In the genomic region with DNA sequence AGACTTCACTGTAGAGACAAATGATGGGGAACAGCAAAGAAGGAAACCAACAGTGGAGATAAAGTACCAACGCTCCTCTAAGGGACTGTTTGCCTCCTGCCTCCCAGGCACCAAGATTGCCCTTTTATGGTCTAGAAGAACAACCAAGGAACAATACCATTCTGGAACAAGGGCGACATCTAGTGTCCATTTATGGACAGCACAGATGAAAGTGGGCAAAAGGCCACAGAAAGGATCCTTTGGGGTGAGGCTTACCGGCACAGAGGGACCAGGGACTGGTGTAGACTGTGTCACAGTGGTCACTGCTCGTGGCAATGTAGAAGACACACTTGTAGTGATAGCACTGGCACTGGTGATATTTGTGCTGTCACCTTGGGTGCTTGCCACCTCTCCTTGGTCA, we compare ENCODE assay signal across 8 mouse cellular contexts. TPM values are rescaled to one million over a fixed set of nuclear protein-coding genes. Genes with fewer than 3 reads are reported as not detected.
DNase-seq lines count a peak whose midpoint lies in the region; ATAC-seq and TF ChIP-seq lines count a peak whose summit lies in the region.

No protein-coding gene starts in this region.

- 0 out of 4 replicates have a peak, but pooled peaks cover 0 to 3% of the 10 kb centered on the region in 2 experiments for H3K4me1 ChIP-seq in MEL (ENCODE audit: control insufficient read depth in 1 of 2, insufficient read depth in 2 of 2, low read length in 2 of 2)
- H3K4me1 ChIP-seq in kidney, adult 2 months (ENCODE audit: control insufficient read depth, insufficient read depth, low read length), result no peaks in the 10 kb centered on the region
- H3K4me1 ChIP-seq in liver, embryonic 11.5 days (replicated peaks; ENCODE audit: control insufficient read depth, insufficient read depth, low read length), result no peaks in the 10 kb centered on the region

- H3K27ac ChIP-seq in MEL (ENCODE audit: control insufficient read depth, low read depth, low read length), result no peak overlapping the region
- no peak overlapping the region for H3K27ac ChIP-seq in kidney, adult 2 months (ENCODE audit: insufficient read depth, low read depth, low read length)
- H3K27ac ChIP-seq in liver, embryonic 11.5 days (ENCODE audit: low read depth, low read length), result no peak overlapping the region

- TF ChIP-seq CTCF in MEL (IDR thresholded peaks at IDR 0.05 in 2 of 3, conservative IDR thresholded peaks at IDR 0.05 in 1 of 3; ENCODE audit: control insufficient read depth in 1 of 3, insufficient read depth in 1 of 3, low read depth in 2 of 3, low read length in 3 of 3, poor library complexity in 1 of 3, severe bottlenecking in 1 of 3), result peak in 2 of 3 experiments; percentile 63 to 66; a peak in 4 of 6 replicates
- no peak for TF ChIP-seq CTCF in kidney, adult 2 months (conservative IDR thresholded peaks at IDR 0.05; ENCODE audit: insufficient read depth, insufficient read length, low read depth, low read length)

- DNase-seq in 416B (ENCODE audit: low read depth) (peak; percentile 78), MEL (ENCODE audit: low read depth, low spot score) (peak; percentile 67)
- peak; percentile 85 for DNase-seq in cerebellum, adult 9-10 months
- DNase-seq in gastrocnemius, postnatal 25 days, result peak; percentile 14
- peak; percentile 69 for DNase-seq in kidney, adult 2 months
- no peak for DNase-seq in liver, embryonic 11.5 days (ENCODE audit: low spot score)
- peak; percentile 13 to 32 for DNase-seq in monocyte, adult 2 months (ENCODE audit: low read depth in 1 of 2, low spot score in 2 of 2)
- peak; percentile 64 for DNase-seq in thymus, postnatal 0 days (ENCODE audit: low spot score)

- H3K36me3 ChIP-seq in MEL (ENCODE audit: control insufficient read depth in 1 of 2, insufficient read depth in 2 of 2, low read length in 2 of 2), result peaks cover 4 to 10% of the 10 kb centered on the region in 2 experiments
- no peaks in the 10 kb centered on the region; the same call in 1 of the 2 replicates for H3K36me3 ChIP-seq in kidney, adult 2 months (ENCODE audit: control insufficient read depth, insufficient read depth, low read length)
- peaks cover 62% of the 10 kb centered on the region for H3K36me3 ChIP-seq in liver, embryonic 11.5 days (ENCODE audit: control insufficient read depth, insufficient read depth, low read length)

- no peak overlapping the region for H3K4me3 ChIP-seq in MEL (ENCODE audit: control insufficient read depth in 1 of 2, insufficient read depth in 1 of 2, low read depth in 2 of 2, low read length in 2 of 2)
- no peak overlapping the region for H3K4me3 ChIP-seq in kidney, adult 2 months (ENCODE audit: insufficient read depth, low read depth, low read length)
- H3K4me3 ChIP-seq in liver, embryonic 11.5 days (ENCODE audit: low read depth, low read length), result no peak overlapping the region

- WGBS in kidney, adult 2 months, result 7% methylated on average over 4 of the region's 4 CpGs
- WGBS in liver, embryonic 11.5 days, result 37% methylated on average over 4 of the region's 4 CpGs

- no peaks in the 10 kb centered on the region for H3K27me3 ChIP-seq in MEL (ENCODE audit: control insufficient read depth in 1 of 2, insufficient read depth in 2 of 2, low read length in 2 of 2)
- H3K27me3 ChIP-seq in kidney, adult 2 months (replicated peaks; ENCODE audit: control insufficient read depth, insufficient read depth, low read length), result no peaks in the 10 kb centered on the region
- no peaks in the 10 kb centered on the region for H3K27me3 ChIP-seq in liver, embryonic 11.5 days (replicated peaks; ENCODE audit: control insufficient read depth, insufficient read depth, low read length)

- peak in 1 of 2 experiments; percentile 33; a peak in 1 of 4 replicates for TF ChIP-seq POLR2A in MEL (IDR thresholded peaks at IDR 0.05; ENCODE audit: control insufficient read depth in 1 of 2, insufficient read depth in 1 of 2, low read depth in 1 of 2, low read length in 2 of 2, poor library complexity in 1 of 2)
- TF ChIP-seq POLR2A in kidney, adult 2 months (IDR thresholded peaks at IDR 0.05; ENCODE audit: low read depth, low read length), result no peak

- H3K9ac ChIP-seq in MEL (ENCODE audit: control insufficient read depth, low read depth, low read length, poor library complexity, severe bottlenecking), result no peak overlapping the region
- H3K9ac ChIP-seq in liver, embryonic 11.5 days (ENCODE audit: low read depth, low read length), result no peak overlapping the region

- peak; percentile 29; the same call in 1 of the 2 replicates for ATAC-seq in liver, embryonic 11.5 days (replicated peaks; ENCODE audit: low FRiP score)

- H3K9me3 ChIP-seq in MEL (replicated peaks; ENCODE audit: insufficient read depth, low read length), result no peaks in the 10 kb centered on the region
- H3K9me3 ChIP-seq in liver, embryonic 11.5 days (ENCODE audit: control insufficient read depth, low read length), result no peaks in the 10 kb centered on the region

- H3K4me2 ChIP-seq in liver, embryonic 11.5 days, result no peak overlapping the region

- H3K79me2 ChIP-seq in MEL (ENCODE audit: control insufficient read depth, insufficient read depth, low read length, poor library complexity), result no peaks in the 10 kb centered on the region; the same call in 1 of the 2 replicates

- no peak for TF ChIP-seq EP300 in MEL (IDR thresholded peaks at IDR 0.05; ENCODE audit: low read depth in 1 of 2, low read length in 2 of 2)

- peak; percentile 55 for TF ChIP-seq RAD21 in MEL (IDR thresholded peaks at IDR 0.05; ENCODE audit: low read depth, low read length)

TF ChIP-seq in MEL, 35 proteins besides CTCF, POLR2A, EP300 and RAD21:
- TF ChIP-seq SMC3 (IDR thresholded peaks at IDR 0.05; ENCODE audit: low read depth, low read length) (peak; percentile 54), ZC3H11A (IDR thresholded peaks at IDR 0.05; ENCODE audit: low read depth, low read length) (0 out of 2 replicates have a peak, but pooled peaks have one; percentile 7), MAZ (IDR thresholded peaks at IDR 0.05; ENCODE audit: low read depth, low read length) (no peak)

RNA-seq across cellular contexts. Expression of a gene that starts 17.5 kb away (rescaled TPM):
- 53.6 and 60.0 TPM in 2 replicates for total RNA-seq in MEL (2012; rRNA removed)
- polyA plus RNA-seq in MEL (2012; ENCODE audit: insufficient read depth in 1 of 2, insufficient read length in 2 of 2, low read depth in 1 of 2, low replicate concordance in 2 of 2, missing spikeins in 1 of 2), result 100 to 1,000 TPM in 1 of 2 experiments, 10 to 100 TPM in 1; 40.8 to 146 TPM
- total RNA-seq in gastrocnemius, postnatal 25 days (2021), result 10 to 100 TPM; 26.0 to 35.7 TPM
- 34.3 and 37.3 TPM in 2 replicates for polyA plus RNA-seq in kidney, adult 2 months (2012; rRNA removed)
- polyA plus RNA-seq in liver, embryonic 11.5 days (2014; fragmentation: Nextera tagmentation; extraction: Ambion mirVana), result 68.6 and 72.8 TPM in 2 replicates
- polyA plus RNA-seq in thymus, postnatal 0 days (2015; fragmentation: Nextera tagmentation; extraction: Ambion mirVana), result 47.2 and 55.7 TPM in 2 replicates

RNA-seq across cellular contexts. Expression of a gene that starts 18.0 kb away (rescaled TPM):
- total RNA-seq in MEL (2012; rRNA removed), result 18.8 and 22.7 TPM in 2 replicates
- polyA plus RNA-seq in MEL (2012; ENCODE audit: insufficient read depth in 1 of 2, insufficient read length in 2 of 2, low read depth in 1 of 2, low replicate concordance in 2 of 2, missing spikeins in 1 of 2), result 10 to 100 TPM in 1 of 2 experiments, not detected in 1; 38.0 TPM
- 1 to 10 TPM; 1.7 to 2.5 TPM for total RNA-seq in gastrocnemius, postnatal 25 days (2021)
- 125 and 144 TPM in 2 replicates for polyA plus RNA-seq in kidney, adult 2 months (2012; rRNA removed)
- 30.3 and 32.5 TPM in 2 replicates for polyA plus RNA-seq in liver, embryonic 11.5 days (2014; fragmentation: Nextera tagmentation; extraction: Ambion mirVana)
- polyA plus RNA-seq in thymus, postnatal 0 days (2015; fragmentation: Nextera tagmentation; extraction: Ambion mirVana), result 43.5 and 43.7 TPM in 2 replicates

RNA-seq across cellular contexts. Expression of a gene that starts 26.9 kb away (rescaled TPM):
- total RNA-seq in MEL (2012; rRNA removed), result 155 and 174 TPM in 2 replicates
- polyA plus RNA-seq in MEL (2012; ENCODE audit: insufficient read depth in 1 of 2, insufficient read length in 2 of 2, low read depth in 1 of 2, low replicate concordance in 2 of 2, missing spikeins in 1 of 2), result 100 to 1,000 TPM; 253 to 417 TPM
- total RNA-seq in gastrocnemius, postnatal 25 days (2021), result 10 to 100 TPM; 59.1 to 60.5 TPM
- polyA plus RNA-seq in kidney, adult 2 months (2012; rRNA removed), result 61.3 and 69.7 TPM in 2 replicates
- polyA plus RNA-seq in liver, embryonic 11.5 days (2014; fragmentation: Nextera tagmentation; extraction: Ambion mirVana), result 210 TPM in 2 replicates
- 212 and 213 TPM in 2 replicates for polyA plus RNA-seq in thymus, postnatal 0 days (2015; fragmentation: Nextera tagmentation; extraction: Ambion mirVana)

RNA-seq across cellular contexts. Expression of a gene that starts 27.0 kb away (rescaled TPM):
- total RNA-seq in MEL (2012; rRNA removed), result 9.6 and 10.3 TPM in 2 replicates
- 10 to 100 TPM in 1 of 2 experiments, not detected in 1; 24.5 TPM for polyA plus RNA-seq in MEL (2012; ENCODE audit: insufficient read depth in 1 of 2, insufficient read length in 2 of 2, low read depth in 1 of 2, low replicate concordance in 2 of 2, missing spikeins in 1 of 2)
- 1 to 10 TPM in 1 of 2 experiments, under 1 TPM in 1; 0.41 to 1.6 TPM for total RNA-seq in gastrocnemius, postnatal 25 days (2021)
- 8.9 and 15.5 TPM in 2 replicates for polyA plus RNA-seq in kidney, adult 2 months (2012; rRNA removed)
- polyA plus RNA-seq in liver, embryonic 11.5 days (2014; fragmentation: Nextera tagmentation; extraction: Ambion mirVana), result 10.2 and 12.9 TPM in 2 replicates
- polyA plus RNA-seq in thymus, postnatal 0 days (2015; fragmentation: Nextera tagmentation; extraction: Ambion mirVana), result 71.5 and 74.1 TPM in 2 replicates

RNA-seq across cellular contexts. Expression of a gene that starts 52.7 kb away (rescaled TPM):
- 0.52 and 0.73 TPM in 2 replicates for total RNA-seq in MEL (2012; rRNA removed)
- polyA plus RNA-seq in MEL (2012; ENCODE audit: insufficient read depth in 1 of 2, insufficient read length in 2 of 2, low read depth in 1 of 2, low replicate concordance in 2 of 2, missing spikeins in 1 of 2), result under 1 TPM in 1 of 2 experiments, not detected in 1; 0.96 TPM
- 1 to 10 TPM; 1.2 to 2.3 TPM for total RNA-seq in gastrocnemius, postnatal 25 days (2021)
- polyA plus RNA-seq in kidney, adult 2 months (2012; rRNA removed), result 26.5 TPM in 2 replicates
- polyA plus RNA-seq in liver, embryonic 11.5 days (2014; fragmentation: Nextera tagmentation; extraction: Ambion mirVana), result 0.42 and 0.95 TPM in 2 replicates
- polyA plus RNA-seq in thymus, postnatal 0 days (2015; fragmentation: Nextera tagmentation; extraction: Ambion mirVana), result 0.29 and 0.31 TPM in 2 replicates
